Mouse (Mus musculus): ENCODE measurements around the gene Noxo1. TPM values are rescaled to one million over a fixed set of nuclear protein-coding genes. Genes with fewer than 3 reads are reported as not detected.

The Noxo1 gene
- polyA plus RNA-seq, 1 experiment from 2014 or later = 5.3 TPM

Other genes starting within 250 kb of the Noxo1 start
- 13.3 and 18.6 TPM in 2 replicates for gene E4f1, start 225.9 kb upstream of the Noxo1 start, polyA plus RNA-seq (2014; fragmentation: Nextera tagmentation; extraction: Ambion mirVana)
- 57.7 and 58.5 TPM in 2 replicates for gene Pgp, start 225.8 kb upstream of the Noxo1 start, polyA plus RNA-seq (2014; fragmentation: Nextera tagmentation; extraction: Ambion mirVana)
- 1.5 and 2.0 TPM in 2 replicates for gene Bricd5, start 222.3 kb upstream of the Noxo1 start, polyA plus RNA-seq (2014; fragmentation: Nextera tagmentation; extraction: Ambion mirVana)
- 21.7 and 23.7 TPM in 2 replicates for gene Mlst8, start 217.2 kb upstream of the Noxo1 start, polyA plus RNA-seq (2014; fragmentation: Nextera tagmentation; extraction: Ambion mirVana)
- gene Caskin1, start 207.6 kb upstream of the Noxo1 start, polyA plus RNA-seq (2014; fragmentation: Nextera tagmentation; extraction: Ambion mirVana) = 2.9 and 3.7 TPM in 2 replicates
- 78.9 and 86.3 TPM in 2 replicates for gene Traf7, start 168.3 kb upstream of the Noxo1 start, polyA plus RNA-seq (2014; fragmentation: Nextera tagmentation; extraction: Ambion mirVana)
- gene Rab26, start 162.0 kb upstream of the Noxo1 start, polyA plus RNA-seq (2014; fragmentation: Nextera tagmentation; extraction: Ambion mirVana) = 2.8 and 2.9 TPM in 2 replicates
- gene Pkd1, start 146.4 kb upstream of the Noxo1 start, polyA plus RNA-seq (2014; fragmentation: Nextera tagmentation; extraction: Ambion mirVana) = 37.9 and 40.1 TPM in 2 replicates
- 60.8 and 71.2 TPM in 2 replicates for gene Tsc2, start 63.6 kb upstream of the Noxo1 start, polyA plus RNA-seq (2014; fragmentation: Nextera tagmentation; extraction: Ambion mirVana)
- 16.8 and 19.1 TPM in 2 replicates for gene Nthl1, start 63.6 kb upstream of the Noxo1 start, polyA plus RNA-seq (2014; fragmentation: Nextera tagmentation; extraction: Ambion mirVana)
- gene Slc9a3r2, start 45.9 kb upstream of the Noxo1 start, polyA plus RNA-seq (2014; fragmentation: Nextera tagmentation; extraction: Ambion mirVana) = 56.7 and 57.7 TPM in 2 replicates
- 0.82 and 1.4 TPM in 2 replicates for gene Npw, start 37.8 kb upstream of the Noxo1 start, polyA plus RNA-seq (2014; fragmentation: Nextera tagmentation; extraction: Ambion mirVana)
- 23.7 and 25.2 TPM in 2 replicates for gene Zfp598, start 26.5 kb upstream of the Noxo1 start, polyA plus RNA-seq (2014; fragmentation: Nextera tagmentation; extraction: Ambion mirVana)
- 7.7 and 8.2 TPM in 2 replicates for gene Syngr3, start 6.3 kb upstream of the Noxo1 start, polyA plus RNA-seq (2014; fragmentation: Nextera tagmentation; extraction: Ambion mirVana)
- gene Gfer, start 78 bp upstream of the Noxo1 start, polyA plus RNA-seq (2014; fragmentation: Nextera tagmentation; extraction: Ambion mirVana) = 40.8 and 41.9 TPM in 2 replicates
- 50.1 and 67.2 TPM in 2 replicates for gene Tbl3, start 11.4 kb downstream of the Noxo1 start, polyA plus RNA-seq (2014; fragmentation: Nextera tagmentation; extraction: Ambion mirVana)
- gene Rnf151, start 21.8 kb downstream of the Noxo1 start, polyA plus RNA-seq (2014; fragmentation: Nextera tagmentation; extraction: Ambion mirVana) = 0.17 TPM in 1 of 2 replicates, not detected in the other
- 1,571 and 1,579 TPM in 2 replicates for gene Rps2, start 21.9 kb downstream of the Noxo1 start, polyA plus RNA-seq (2014; fragmentation: Nextera tagmentation; extraction: Ambion mirVana)
- 233 and 267 TPM in 2 replicates for gene Ndufb10, start 28.2 kb downstream of the Noxo1 start, polyA plus RNA-seq (2014; fragmentation: Nextera tagmentation; extraction: Ambion mirVana)
- 0.39 TPM in 1 of 2 replicates, not detected in the other for gene Rpl3l, start 31.6 kb downstream of the Noxo1 start, polyA plus RNA-seq (2014; fragmentation: Nextera tagmentation; extraction: Ambion mirVana)
- 28.7 and 30.3 TPM in 2 replicates for gene Msrb1, start 40.4 kb downstream of the Noxo1 start, polyA plus RNA-seq (2014; fragmentation: Nextera tagmentation; extraction: Ambion mirVana)
- 10.1 and 11.7 TPM in 2 replicates for gene Hs3st6, start 56.8 kb downstream of the Noxo1 start, polyA plus RNA-seq (2014; fragmentation: Nextera tagmentation; extraction: Ambion mirVana)
- gene Meiob, start 108.1 kb downstream of the Noxo1 start, polyA plus RNA-seq (2014; fragmentation: Nextera tagmentation; extraction: Ambion mirVana) = not detected in 2 replicates
- 40.6 and 43.3 TPM in 2 replicates for gene Hagh, start 143.9 kb downstream of the Noxo1 start, polyA plus RNA-seq (2014; fragmentation: Nextera tagmentation; extraction: Ambion mirVana)
- 16.2 and 20.0 TPM in 2 replicates for gene Fahd1, start 154.1 kb downstream of the Noxo1 start, polyA plus RNA-seq (2014; fragmentation: Nextera tagmentation; extraction: Ambion mirVana)
- 0.22 and 0.51 TPM in 2 replicates for gene Igfals, start 169.8 kb downstream of the Noxo1 start, polyA plus RNA-seq (2014; fragmentation: Nextera tagmentation; extraction: Ambion mirVana)
- 47.5 and 48.0 TPM in 2 replicates for gene Nubp2, start 190.1 kb downstream of the Noxo1 start, polyA plus RNA-seq (2014; fragmentation: Nextera tagmentation; extraction: Ambion mirVana)
- gene Spsb3, start 190.4 kb downstream of the Noxo1 start, polyA plus RNA-seq (2014; fragmentation: Nextera tagmentation; extraction: Ambion mirVana) = 40.8 and 41.7 TPM in 2 replicates
- 23.0 and 24.9 TPM in 2 replicates for gene Eme2, start 198.9 kb downstream of the Noxo1 start, polyA plus RNA-seq (2014; fragmentation: Nextera tagmentation; extraction: Ambion mirVana)
- 78.5 and 78.7 TPM in 2 replicates for gene Mrps34, start 198.9 kb downstream of the Noxo1 start, polyA plus RNA-seq (2014; fragmentation: Nextera tagmentation; extraction: Ambion mirVana)
- gene Nme3, start 200.3 kb downstream of the Noxo1 start, polyA plus RNA-seq (2014; fragmentation: Nextera tagmentation; extraction: Ambion mirVana) = 37.5 and 46.1 TPM in 2 replicates
- 34.6 and 37.4 TPM in 2 replicates for gene Mapk8ip3, start 240.7 kb downstream of the Noxo1 start, polyA plus RNA-seq (2014; fragmentation: Nextera tagmentation; extraction: Ambion mirVana)

Data from embryonic facial prominence, embryonic 14.5 days (tissue).